Mouse (Mus musculus): Measurements from ENCODE around the gene Zscan2. TPM values are rescaled to one million over a fixed set of nuclear protein-coding genes. Genes with fewer than 3 reads are reported as not detected.
A peak's percentile ranks its signal among the peaks of the same experiment; 100 is the strongest.

Gene Zscan2
- total RNA-seq, 2 experiments from 2014 or later: 1.5 to 2.8 TPM

DNA sequence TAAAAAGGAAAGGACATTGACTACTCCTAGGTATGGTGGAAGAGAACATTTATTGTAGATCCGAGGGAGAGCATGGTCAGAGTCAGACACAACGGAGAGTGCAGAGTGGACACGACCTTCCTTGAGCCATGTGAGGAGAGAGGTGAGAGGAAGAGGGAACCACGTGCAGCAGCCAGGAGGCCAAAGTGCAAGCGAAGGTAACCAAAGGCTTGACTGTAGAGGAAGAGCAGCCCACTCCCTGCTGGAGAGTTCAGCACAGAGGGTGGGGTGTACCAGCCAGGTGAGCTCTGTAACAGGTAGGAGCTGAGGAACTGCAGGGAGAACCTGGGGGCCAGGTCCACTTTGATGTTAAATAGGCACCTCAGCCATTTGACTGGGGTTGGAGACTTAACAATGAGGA is 18.6 kb upstream of the Zscan2 start:
- no peak for DNase-seq
- intact Hi-C loops (cut with DNase I; ENCODE audit: low total_unique reads): no loop called here

DNA sequence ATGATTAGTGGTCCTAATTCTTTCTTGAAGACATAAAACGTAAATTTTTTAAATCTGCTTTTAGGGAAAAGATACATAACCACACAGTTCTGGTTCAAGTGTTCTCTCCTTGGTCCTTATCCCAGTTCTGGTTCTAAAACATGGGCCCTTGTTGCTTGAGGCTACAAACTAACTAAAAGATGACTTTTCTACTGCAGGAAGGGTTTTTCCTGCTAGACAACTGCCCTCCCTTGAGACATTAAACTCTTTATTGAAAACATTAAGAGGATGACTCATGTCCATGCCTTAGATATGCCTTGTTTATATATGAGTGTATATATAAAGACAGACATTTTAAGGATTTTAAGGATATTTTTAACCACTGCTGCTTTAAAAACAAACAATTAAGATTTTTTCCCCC is 17.5 kb upstream of the Zscan2 start:
- no peak for DNase-seq
- intact Hi-C loops (cut with DNase I; ENCODE audit: low total_unique reads): no loop called here

DNA sequence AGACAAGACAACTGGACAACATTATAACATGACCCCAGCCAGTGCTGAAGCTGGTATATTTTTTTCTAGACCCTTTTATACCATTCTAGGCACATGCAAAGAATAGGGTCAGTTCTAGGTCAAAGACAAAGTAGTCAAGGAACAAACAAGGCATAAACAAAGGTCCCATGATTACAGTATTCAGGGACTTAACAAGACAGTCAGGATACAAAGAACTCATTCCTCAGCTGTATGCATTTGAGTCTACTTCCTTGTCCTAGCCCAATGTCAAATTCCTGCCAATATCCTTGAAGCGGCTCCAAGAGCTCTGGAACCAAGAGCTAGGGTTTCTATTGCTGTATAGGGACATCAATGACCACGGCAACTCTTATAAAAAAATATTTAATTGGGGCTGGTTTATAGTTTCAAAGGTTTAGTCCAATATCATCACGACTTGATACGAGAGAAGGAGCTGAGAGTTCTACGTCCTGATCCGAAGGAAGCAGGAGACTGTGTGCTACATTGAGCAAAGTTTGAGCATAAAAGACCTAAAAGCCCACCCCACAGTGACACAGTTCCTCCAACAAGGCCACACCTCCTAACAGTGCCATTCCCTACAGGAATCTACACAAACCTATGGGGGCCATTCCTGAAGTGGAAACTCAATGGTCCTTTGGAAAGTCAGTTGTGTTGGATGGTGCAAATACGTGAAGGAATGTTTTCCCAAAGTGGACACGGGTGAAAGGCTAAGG is 16.6 kb upstream of the Zscan2 start:
- no peak for DNase-seq
- intact Hi-C loops (cut with DNase I; ENCODE audit: low total_unique reads): no loop called here

DNA sequence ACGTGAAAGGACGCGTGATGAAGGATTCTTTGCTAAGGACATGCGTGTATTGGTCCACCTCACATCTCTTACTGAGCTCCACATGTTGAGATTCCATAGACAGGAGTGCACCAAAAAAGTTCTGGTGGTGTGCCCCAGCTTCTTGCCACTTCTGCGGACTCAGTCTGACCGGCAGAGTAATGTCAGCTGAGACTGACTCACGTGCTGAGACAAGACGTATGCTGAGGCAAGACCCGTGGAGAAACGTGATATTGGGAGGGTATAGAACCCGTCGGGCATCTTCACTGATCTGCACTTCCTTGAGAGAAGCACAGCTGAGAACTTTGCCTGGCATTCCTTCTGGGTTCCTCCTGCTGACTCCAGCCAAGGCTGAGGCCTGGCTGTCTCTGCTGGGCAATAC is 16.0 kb upstream of the Zscan2 start:
- DNase-seq: no peak
- intact Hi-C loops (cut with DNase I; ENCODE audit: low total_unique reads): loop anchor here (5.0 kb wide), 1 partner anchor 102 kb away; no protein-coding TSS in a partner anchor

DNA sequence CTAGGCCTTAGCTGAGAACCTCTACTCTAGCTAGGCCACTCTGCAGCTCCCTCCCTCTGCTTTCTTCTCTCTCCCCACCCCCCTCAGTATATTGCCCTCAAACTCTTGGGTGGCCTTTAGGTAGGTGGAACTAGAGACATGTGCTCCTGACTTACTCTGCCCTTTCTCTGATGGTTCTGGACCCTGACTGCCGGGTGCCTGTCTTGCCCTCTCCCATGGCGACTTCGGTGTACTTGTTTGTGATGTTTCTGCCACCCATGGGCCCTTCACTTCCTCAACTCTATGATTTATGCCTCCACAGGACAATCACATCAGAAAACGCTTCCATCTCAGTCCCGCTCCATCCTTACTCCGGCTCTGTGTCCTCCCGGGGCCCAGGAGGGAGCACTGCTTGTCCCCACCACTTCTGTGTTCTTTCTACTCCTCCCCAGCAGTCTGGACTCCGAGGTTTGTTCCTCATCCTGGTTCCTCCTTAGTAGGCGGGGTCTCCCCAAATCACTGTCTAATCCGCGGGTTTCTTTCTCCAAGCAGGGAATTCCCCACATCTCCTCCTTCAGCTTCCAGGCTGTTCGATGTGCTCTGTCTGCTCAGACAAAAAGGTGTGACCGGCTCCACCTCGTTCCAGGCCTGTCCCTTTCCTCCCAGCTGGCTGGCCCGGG is 15.0 kb upstream of the Zscan2 start:
- peak; percentile 16 for DNase-seq
- intact Hi-C loops (cut with DNase I; ENCODE audit: low total_unique reads): loop anchor here (5.0 kb wide), 1 partner anchor 103 kb away; no protein-coding TSS in a partner anchor

DNA sequence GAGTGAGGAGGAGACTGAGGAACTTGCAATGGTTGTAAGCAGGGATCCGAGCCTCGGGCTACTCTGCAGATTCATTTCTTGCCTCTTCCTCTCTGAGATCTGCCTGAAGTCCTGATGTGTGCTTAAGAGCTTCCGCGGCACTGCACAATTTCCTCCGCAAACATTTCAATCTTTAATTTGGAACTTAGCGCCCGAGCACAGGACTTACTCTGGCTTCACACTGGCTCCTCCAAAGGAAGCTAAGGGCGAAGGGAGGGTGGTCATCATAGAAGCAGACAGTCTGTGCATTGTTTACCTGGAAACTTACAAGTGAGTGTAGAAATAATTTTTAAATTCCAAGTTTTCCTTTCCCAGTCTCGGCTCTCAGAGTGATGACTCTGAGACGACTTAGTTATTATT is 14.4 kb upstream of the Zscan2 start:
- intact Hi-C loops (cut with DNase I; ENCODE audit: low total_unique reads): loop anchor here (5.0 kb wide), 1 partner anchor 104 kb away; no protein-coding TSS in a partner anchor
- DNase-seq: no peak

DNA sequence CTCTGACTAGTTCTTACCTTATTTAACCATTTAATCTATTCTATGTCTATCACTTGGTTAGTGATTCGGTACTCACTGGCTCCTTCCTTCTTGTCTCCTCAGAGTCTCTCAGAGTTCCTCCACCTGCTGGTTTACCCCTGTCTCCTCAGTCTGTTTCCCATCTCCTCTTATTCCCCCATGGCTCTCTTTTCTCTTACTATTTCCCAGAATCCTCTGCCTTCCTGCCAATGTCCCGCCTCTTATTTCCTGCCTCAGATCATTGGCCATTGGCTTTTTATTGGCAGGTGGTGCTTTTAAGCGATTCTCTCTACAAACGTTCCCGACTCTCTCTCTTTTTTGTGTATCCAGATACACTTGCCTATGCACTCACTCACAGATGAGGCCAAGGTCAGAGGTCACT is 14.0 kb upstream of the Zscan2 start:
- intact Hi-C loops (cut with DNase I; ENCODE audit: low total_unique reads): loop anchor here (5.0 kb wide), 1 partner anchor 104 kb away; no protein-coding TSS in a partner anchor
- DNase-seq: no peak

DNA sequence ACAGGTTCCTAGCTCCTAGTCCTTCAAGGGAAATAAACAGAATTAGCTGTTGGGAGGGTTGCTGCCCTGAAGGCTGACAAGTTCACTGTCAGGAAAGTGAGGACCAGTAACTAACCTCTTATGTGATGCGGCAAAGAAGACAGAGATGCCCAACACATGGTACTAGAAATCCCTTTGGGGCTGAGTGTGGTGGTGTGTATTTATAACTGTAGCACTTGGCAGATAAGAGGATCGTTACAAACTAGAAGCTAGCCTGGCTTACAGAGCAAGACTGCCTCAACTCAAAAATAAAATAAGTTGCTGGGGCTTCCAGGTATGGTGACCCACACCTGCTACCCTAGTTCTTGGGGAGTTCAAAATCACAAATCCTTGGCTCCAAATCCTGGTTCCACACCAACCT is 11.5 kb upstream of the Zscan2 start:
- intact Hi-C loops (cut with DNase I; ENCODE audit: low total_unique reads): loop anchor here (5.0 kb wide), 1 partner anchor 107 kb away; no protein-coding TSS in a partner anchor
- no peak for DNase-seq

DNA sequence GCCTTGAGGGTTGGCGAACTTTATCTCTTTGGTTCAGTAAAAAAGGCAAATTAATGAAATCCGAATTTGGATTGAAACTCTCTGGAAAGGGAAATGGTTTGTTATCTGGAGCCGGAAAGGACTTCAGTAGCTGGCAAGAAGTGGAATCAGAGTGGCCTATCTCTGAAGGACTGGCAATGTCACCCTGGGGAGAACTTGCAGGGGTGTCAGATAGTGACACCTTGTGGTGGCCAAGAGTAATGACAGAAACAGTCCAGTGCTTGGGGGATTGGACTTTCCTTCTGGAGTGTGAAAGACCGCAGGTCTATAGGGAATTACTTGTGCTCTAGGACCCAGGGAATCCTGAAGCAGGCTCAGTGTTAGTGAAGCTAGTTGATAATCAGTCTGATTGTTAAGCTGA is 11.0 kb upstream of the Zscan2 start:
- intact Hi-C loops (cut with DNase I; ENCODE audit: low total_unique reads): loop anchor here (5.0 kb wide), 1 partner anchor 107 kb away; no protein-coding TSS in a partner anchor
- peak; percentile 23 for DNase-seq

DNA sequence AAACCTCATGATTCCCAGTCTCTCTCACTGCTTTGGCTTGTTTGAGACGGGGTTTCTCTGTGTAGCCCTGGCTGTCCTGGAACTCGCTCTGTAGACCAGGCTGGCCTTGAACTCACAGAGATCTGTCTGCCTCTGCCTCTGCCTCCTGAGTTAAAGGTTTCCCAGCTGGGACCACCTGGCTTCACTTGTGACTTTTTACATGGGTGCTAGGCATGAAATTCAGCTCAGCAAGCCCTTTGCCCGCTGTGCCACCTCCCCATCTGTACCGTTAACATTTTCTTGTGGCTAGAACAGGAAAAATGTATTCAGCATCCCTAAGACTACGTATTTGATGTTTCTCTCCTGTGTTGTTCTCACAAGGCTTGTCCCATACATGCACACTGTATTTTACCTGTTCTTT is 10.2 kb upstream of the Zscan2 start:
- intact Hi-C loops (cut with DNase I; ENCODE audit: low total_unique reads): no loop called here
- DNase-seq: no peak

DNA sequence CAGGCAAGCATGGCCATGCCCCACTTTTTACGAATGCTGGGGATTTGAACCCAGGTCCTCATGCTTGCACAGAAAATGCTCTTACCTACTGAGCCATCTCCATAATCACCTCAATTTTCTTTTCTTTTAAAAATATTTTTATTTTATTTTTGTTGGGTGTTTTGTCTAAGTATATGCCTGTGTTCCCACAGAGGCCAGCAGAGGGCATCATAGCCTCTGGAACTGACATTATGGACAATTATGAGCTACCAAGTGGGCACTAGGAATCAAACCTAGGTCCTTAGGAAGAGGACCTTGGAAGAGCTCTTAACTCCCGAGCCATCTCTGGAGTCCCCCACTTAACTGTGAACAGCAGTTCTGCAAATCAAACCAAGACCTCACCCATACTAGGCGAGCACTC is 7.5 kb upstream of the Zscan2 start:
- intact Hi-C loops (cut with DNase I; ENCODE audit: low total_unique reads): no loop called here

DNA sequence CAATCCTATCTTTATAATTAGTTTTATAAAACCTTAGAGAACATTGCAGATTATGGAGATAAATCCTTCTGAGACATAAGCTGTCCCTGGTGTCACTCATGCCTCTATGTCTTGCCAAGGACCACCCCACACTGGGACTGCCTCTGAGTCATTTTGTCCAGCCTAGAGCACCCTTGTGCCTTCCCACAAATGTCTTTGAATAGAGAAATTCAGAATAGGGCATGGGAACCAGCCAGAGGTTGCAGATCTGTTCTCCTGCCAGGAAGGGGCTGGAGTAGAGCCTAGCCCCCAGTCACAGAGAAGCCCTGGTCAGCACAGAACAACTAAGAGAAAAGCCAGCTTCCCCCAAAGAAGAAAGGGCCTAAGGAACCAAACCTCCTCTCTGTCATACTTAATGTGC is 5.4 kb upstream of the Zscan2 start:
- intact Hi-C loops (cut with DNase I; ENCODE audit: low total_unique reads): no loop called here
- DNase-seq: no peak

More for the DNA sequence above, 7.5 kb upstream of the Zscan2 start:
- no peak for DNase-seq

DNA sequence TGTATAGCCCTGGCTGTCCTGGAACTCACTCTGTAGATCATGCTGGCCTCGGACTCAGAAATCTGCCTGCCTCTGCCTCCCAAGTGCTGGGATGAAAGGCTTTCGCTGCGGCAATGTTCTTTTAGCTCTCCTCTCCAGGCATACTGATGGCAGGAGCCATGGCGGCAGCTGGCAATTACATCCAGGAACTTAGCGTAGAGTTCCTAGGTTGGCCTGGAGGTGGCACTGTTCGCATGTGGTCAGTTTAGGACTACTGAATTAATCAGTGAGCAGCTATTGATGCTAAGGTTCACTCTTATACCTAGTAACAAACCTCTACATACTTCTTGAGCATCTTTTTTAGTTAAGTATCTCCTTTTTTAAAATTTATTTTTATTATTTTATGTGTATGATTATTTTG is 3.5 kb upstream of the Zscan2 start:
- DNase-seq: peak; percentile 79
- intact Hi-C loops (cut with DNase I; ENCODE audit: low total_unique reads): no loop called here

DNA sequence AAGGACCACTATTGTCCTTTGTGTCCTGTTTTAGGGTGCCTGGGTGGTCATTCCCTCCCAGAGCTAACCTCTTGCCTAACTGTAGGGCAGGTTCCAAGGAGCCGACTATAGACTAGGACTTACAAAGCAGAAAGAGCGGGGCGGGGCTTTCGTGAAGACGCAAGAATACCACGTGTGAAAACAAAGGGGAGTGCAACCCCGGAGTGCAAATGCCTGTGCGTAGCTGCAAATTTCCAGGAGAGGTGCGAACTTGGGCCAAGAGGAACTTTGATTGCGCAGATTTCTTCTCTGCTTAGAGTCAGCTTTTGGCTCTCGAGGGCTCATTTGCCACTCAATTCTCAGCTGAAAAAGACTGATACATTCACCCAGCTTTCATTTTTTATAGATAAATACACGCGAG is 493 bp upstream of the Zscan2 start:
- intact Hi-C loops (cut with DNase I; ENCODE audit: low total_unique reads): loop anchor here (5.0 kb wide), 1 partner anchor 297 kb away; no protein-coding TSS in a partner anchor

DNA sequence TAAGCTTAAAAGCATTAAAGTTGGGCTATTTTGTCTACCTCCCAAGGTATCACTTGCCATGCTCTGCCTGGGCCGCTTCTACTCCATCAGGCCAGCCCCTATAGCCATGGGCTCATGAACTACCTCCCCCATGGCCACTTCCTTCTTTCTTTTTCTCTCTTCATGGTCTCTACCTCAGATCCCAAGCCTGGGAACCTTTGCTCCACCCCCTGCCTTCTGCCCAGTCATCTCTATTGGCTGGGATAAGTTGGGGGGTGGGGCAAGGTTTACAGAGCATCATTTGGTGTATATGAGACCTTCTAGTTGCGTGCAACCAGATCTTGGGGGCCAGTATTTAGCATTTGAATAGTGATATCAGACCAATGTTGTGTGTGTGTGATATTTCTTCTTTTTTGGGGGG is 1.8 kb downstream of the Zscan2 start:
- intact Hi-C loops (cut with DNase I; ENCODE audit: low total_unique reads): loop anchor here (5.0 kb wide), 1 partner anchor 295 kb away; no protein-coding TSS in a partner anchor
- no peak for DNase-seq

More for the DNA sequence above, 493 bp upstream of the Zscan2 start:
- DNase-seq: peak; percentile 13

DNA sequence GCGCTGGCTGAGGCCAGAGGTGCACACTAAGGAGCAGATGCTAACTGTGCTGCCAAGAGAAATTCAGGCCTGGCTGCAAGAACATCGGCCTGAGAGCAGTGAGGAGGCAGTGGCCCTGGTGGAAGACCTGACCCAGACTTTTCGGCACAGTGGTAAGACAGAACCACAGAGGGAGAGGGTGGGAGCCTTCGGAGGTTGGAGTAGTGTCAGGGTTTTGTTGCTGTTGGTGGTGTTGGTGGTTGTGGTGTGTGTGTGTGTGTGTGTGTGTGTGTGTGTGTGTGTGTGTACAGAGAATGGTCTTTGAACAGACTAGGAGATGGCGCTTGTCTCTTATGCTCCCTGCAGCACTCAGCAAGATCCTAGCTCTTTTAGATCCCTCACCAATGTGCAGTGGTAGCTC is 2.8 kb downstream of the Zscan2 start:
- no peak for DNase-seq
- intact Hi-C loops (cut with DNase I; ENCODE audit: low total_unique reads): loop anchor here (5.0 kb wide), 1 partner anchor 294 kb away; no protein-coding TSS in a partner anchor

DNA sequence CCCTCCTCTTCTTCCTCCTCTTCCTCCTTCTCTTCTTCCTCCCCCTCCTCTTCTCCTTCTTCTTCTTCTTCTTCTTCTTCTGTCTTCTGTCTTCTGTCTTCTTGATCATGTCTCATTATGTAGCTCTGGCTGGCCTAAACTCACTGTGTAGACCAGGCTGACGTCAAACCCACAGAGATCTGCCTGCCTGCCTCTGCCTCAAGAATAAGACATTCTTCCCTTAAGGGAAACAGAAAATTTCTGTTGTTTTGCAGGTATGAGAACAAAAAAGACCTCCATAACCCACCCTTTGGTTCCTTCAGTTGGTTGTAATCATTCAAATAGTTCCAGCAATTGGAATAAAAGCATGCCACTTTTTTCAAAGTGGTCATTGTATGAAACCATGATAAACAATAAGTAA is 3.4 kb downstream of the Zscan2 start:
- intact Hi-C loops (cut with DNase I; ENCODE audit: low total_unique reads): loop anchor here (5.0 kb wide), 1 partner anchor 293 kb away; no protein-coding TSS in a partner anchor
- DNase-seq: no peak

DNA sequence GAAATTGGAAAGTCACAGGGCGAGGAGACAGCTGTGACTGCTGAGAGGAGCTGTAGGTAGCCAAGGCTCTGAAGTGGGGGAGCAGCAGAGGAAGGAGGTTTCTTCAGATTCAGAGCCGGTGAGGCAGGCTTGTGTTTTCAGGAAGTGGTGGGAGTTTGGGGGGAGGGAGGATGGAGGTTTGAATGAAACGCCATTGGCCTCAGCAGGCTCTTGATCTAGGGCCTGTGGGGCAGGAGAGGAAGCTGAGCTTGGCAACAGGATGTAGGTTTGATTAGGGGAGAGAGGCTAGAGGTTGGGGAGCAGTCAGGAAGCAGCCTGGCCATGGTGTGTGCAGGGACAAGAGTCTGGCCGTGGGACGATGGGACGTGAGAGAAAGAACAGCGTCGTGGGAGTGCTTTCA is 4.1 kb downstream of the Zscan2 start:
- no peak for DNase-seq
- intact Hi-C loops (cut with DNase I; ENCODE audit: low total_unique reads): loop anchor here (5.0 kb wide), 1 partner anchor 292 kb away; no protein-coding TSS in a partner anchor

DNA sequence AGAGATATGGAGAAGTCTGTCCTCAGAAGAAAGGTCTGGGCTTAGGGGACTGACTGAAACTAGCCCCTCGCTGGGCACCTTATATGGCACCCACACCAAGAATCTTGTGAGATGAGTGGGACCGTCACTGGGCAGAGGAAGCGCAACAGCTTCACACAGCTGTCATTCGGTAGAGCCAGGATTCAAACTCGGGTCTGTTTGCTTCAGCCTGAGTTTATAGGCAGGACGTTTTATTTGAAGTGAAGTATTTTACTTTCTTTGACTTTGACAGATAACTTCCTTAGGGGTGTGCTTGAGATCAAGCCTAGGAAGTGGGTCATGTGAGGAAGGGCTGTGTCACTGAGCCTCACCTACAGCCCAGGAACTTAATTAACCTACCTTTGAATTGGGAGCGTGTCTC is 4.8 kb downstream of the Zscan2 start:
- no peak for DNase-seq
- intact Hi-C loops (cut with DNase I; ENCODE audit: low total_unique reads): no loop called here

DNA sequence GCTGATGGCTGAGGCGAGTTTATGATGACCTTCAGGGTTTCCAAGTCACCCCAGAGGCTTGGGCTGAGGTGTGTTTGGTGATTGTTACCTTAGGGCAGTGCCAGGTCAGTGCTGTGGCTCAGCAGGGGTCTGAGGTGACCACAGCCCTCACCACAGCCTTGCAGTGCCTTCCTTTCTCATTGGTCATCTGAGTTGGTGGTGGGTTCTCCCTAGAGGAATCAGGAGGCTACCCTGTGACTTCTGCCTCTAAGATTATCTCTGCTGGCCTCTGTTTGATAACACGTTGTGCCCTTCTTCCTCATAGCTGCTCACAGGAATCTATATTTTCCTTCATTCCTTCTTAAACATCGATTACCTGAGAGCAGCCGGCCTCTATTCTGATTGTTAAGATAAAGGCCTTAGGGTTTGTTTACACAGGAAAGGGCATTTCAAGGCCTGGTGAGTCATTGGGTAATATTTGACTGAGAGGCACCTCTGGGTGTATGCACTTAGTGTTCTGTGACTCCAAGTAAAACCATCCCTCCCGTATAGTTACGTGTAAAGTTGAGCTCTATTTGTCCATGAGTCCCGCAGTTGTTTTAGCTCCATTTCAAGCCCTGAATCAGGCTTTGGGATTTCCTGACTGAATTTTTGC is 5.9 kb downstream of the Zscan2 start:
- no peak for DNase-seq
- intact Hi-C loops (cut with DNase I; ENCODE audit: low total_unique reads): no loop called here

All from gastrocnemius, postnatal 14 days (tissue).